Mouse (Mus musculus) liver, embryonic 15.5 days (tissue): ENCODE results near the gene Mthfd2. TPM values are rescaled to one million over a fixed set of nuclear protein-coding genes. Genes with fewer than 3 reads are reported as not detected.

Experiments
- ATAC-seq: fragments of 200-750 bp; cut with Nextera tagmentation; 2 replicates; pipeline ENCODE4 v1.8.0; 2017; ENCODE audit warnings: moderate number of reproducible peaks, mild to moderate bottlenecking, moderate library complexity; ENCODE audit not compliant: insufficient read depth
- H3K27ac ChIP-seq: fragments of 300-500 bp; sonication (generic); replicated peaks from 2 replicates; pipeline ENCODE4 v1.5.1; 2015; ENCODE audit warnings: mild to moderate bottlenecking, inconsistent platforms
- H3K27me3 ChIP-seq: fragments of 300-500 bp; sonication (generic); 2 replicates; pipeline ENCODE4 v1.6.1; 2015; ENCODE audit warnings: mild to moderate bottlenecking, inconsistent platforms
- H3K36me3 ChIP-seq: fragments of 300-500 bp; sonication (generic); replicated peaks from 2 replicates; pipeline ENCODE4 v1.6.1; 2015; ENCODE audit warnings: moderate library complexity, mild to moderate bottlenecking, inconsistent platforms
- H3K4me1 ChIP-seq: fragments of 300-500 bp; sonication (generic); replicated peaks from 2 replicates; pipeline ENCODE4 v1.6.1; 2015; ENCODE audit warnings: inconsistent platforms
- H3K4me2 ChIP-seq: fragments of 300-500 bp; sonication (generic); 2 replicates; pipeline ENCODE4 v1.6.1; 2015; ENCODE audit warnings: moderate library complexity, mild to moderate bottlenecking, inconsistent platforms
- H3K4me3 ChIP-seq: fragments of 300-500 bp; sonication (generic); replicated peaks from 2 replicates; pipeline ENCODE4 v1.5.1; 2015; ENCODE audit warnings: mild to moderate bottlenecking, inconsistent platforms
- H3K9ac ChIP-seq: fragments of 300-500 bp; sonication (generic); 2 replicates; pipeline ENCODE4 v1.6.1; 2015; ENCODE audit warnings: moderate library complexity, mild to moderate bottlenecking, inconsistent platforms
- H3K9me3 ChIP-seq: fragments of 300-500 bp; sonication (generic); replicated peaks from 2 replicates; pipeline ENCODE4 v1.6.1; 2016; ENCODE audit warnings: inconsistent platforms
- WGBS: fragments of 180-500 bp; shearing (Covaris S2); methylation state at CpG from one replicate; pipeline ENCODE4 v1.1.7; 2015; ENCODE audit warnings: mixed read lengths; ENCODE audit not compliant: insufficient replicate concordance; 5-methylcytosine and 5-hydroxymethylcytosine counted together
- polyA plus RNA-seq: library from polyadenylated mRNA; unstranded; fragments of >200 nt; fragmentation: Nextera tagmentation; extraction: Ambion mirVana; gene quantifications from 2 replicates; pipeline ENCODE4 v1.2.1, GENCODE M21; 2015

The Mthfd2 gene
- polyA plus RNA-seq, 1 experiment from 2014 or later: 67.8 TPM

GRCm38 (mm10) chr6:83267616-83268015 is 58.1 kb downstream of the Mthfd2 start:
- no peak for ATAC-seq
- Histone ChIP-seq H3K27ac (no peak overlapping the region), H3K4me3 (no peak overlapping the region), H3K36me3 (no peaks in the 10 kb centered on the region), H3K4me2 (no peak overlapping the region), H3K27me3 (peaks cover 47% of the 10 kb centered on the region), H3K4me1 (peaks cover 8% of the 10 kb centered on the region; the same call in 1 of the 2 replicates), H3K9me3 (no peaks in the 10 kb centered on the region), H3K9ac (no peak overlapping the region)
- WGBS: 43% methylated on average over 4 of the region's 4 CpGs

DNA sequence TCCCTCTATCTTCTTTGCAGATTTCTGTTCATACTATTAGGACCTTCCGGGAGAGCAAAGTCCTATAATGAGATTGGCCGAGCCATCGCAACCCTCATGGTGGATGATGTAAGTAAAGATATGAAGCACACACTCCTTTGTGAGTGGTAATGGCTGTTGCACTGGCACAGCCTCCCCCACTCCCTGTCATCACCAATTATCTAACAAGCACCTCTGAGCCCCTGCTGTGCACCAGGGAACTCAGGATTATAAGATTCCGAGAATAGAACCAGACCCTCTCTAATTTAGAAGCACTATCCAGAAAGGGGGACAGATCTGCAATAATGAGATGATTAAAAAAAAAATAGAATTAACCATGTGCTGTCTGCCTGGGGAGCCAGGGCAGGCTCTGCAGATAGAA is 60.1 kb downstream of the Mthfd2 start:
- Histone ChIP-seq H3K4me2 (no peak overlapping the region), H3K4me1 (peaks cover 8% of the 10 kb centered on the region; the same call in 1 of the 2 replicates), H3K27me3 (peaks cover 46% of the 10 kb centered on the region), H3K9ac (no peak overlapping the region), H3K4me3 (no peak overlapping the region), H3K36me3 (no peaks in the 10 kb centered on the region), H3K9me3 (no peaks in the 10 kb centered on the region), H3K27ac (no peak overlapping the region)
- no peak for ATAC-seq
- 76% methylated on average over 4 of the region's 4 CpGs for WGBS

DNA sequence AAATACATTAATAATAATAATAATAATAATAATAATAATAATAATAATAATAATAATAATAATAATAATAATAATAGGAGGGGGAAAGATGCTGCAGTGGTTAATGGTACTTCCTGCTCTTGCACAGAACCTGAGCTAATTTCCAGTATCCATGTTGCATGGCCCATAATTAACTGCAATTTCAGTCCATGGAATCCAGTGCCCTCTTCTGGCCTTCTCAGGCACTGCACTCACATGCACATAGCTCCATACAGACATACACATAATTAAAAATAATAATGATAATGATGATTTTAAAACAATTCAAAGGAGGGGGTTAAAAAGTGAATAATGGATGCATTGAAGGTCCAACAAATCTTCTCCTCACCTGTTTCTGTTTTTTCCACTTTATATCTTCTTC is 60.5 kb downstream of the Mthfd2 start:
- Histone ChIP-seq H3K4me1 (peaks cover 8% of the 10 kb centered on the region; the same call in 1 of the 2 replicates), H3K4me2 (no peak overlapping the region), H3K4me3 (no peak overlapping the region), H3K36me3 (no peaks in the 10 kb centered on the region), H3K9me3 (no peaks in the 10 kb centered on the region), H3K27me3 (peaks cover 45% of the 10 kb centered on the region), H3K27ac (no peak overlapping the region), H3K9ac (no peak overlapping the region)
- no peak for ATAC-seq

DNA sequence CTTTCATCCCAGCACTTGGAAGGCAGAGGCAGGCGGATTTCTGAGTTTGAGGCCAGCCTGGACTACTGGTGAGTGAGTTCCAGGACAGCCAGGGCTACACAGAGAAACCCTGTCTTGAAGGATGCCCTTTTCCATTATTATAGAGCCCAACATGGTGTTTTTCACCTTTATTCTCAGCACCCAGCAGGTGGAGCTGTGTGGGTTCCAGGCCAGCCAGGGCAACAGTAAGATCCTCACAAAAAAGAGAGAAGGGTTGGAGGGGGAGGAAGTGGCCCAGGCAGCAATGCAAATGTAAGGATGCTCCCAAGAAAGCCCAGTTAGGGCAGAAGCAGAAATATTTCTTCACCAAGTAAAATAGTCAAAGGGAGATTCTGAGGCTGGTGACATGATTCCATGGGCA is 61.2 kb downstream of the Mthfd2 start:
- Histone ChIP-seq H3K36me3 (no peaks in the 10 kb centered on the region), H3K4me3 (no peak overlapping the region), H3K9me3 (no peaks in the 10 kb centered on the region), H3K4me1 (peaks cover 8% of the 10 kb centered on the region; the same call in 1 of the 2 replicates), H3K27ac (no peak overlapping the region), H3K9ac (no peak overlapping the region), H3K4me2 (no peak overlapping the region), H3K27me3 (peaks cover 41% of the 10 kb centered on the region; the same call in 1 of the 2 replicates)
- WGBS: 46% methylated on average over 1 of the region's 1 CpGs
- no peak for ATAC-seq

Other genes with a start within 250 kb of the Mthfd2 start
- 18.6 and 18.7 TPM in 2 replicates for gene Pcgf1, start 248.0 kb downstream of the Mthfd2 start, polyA plus RNA-seq
- 0.38 and 0.39 TPM in 2 replicates for gene Lbx2, start 239.5 kb downstream of the Mthfd2 start, polyA plus RNA-seq
- gene Ccdc142, start 224.3 kb downstream of the Mthfd2 start, polyA plus RNA-seq: 0.93 and 1.0 TPM in 2 replicates
- 1.1 and 1.4 TPM in 2 replicates for gene Gm42688, start 224.3 kb downstream of the Mthfd2 start, polyA plus RNA-seq
- 70.4 and 72.6 TPM in 2 replicates for gene Mrpl53, start 216.9 kb downstream of the Mthfd2 start, polyA plus RNA-seq
- gene Mogs, start 210.4 kb downstream of the Mthfd2 start, polyA plus RNA-seq: 37.0 and 39.9 TPM in 2 replicates
- 29.6 and 30.2 TPM in 2 replicates for gene Wbp1, start 204.3 kb downstream of the Mthfd2 start, polyA plus RNA-seq
- 5.0 and 5.3 TPM in 2 replicates for gene Ino80b, start 200.5 kb downstream of the Mthfd2 start, polyA plus RNA-seq
- gene Rtkn, start 190.4 kb downstream of the Mthfd2 start, polyA plus RNA-seq: 12.1 and 17.9 TPM in 2 replicates
- 0.35 and 0.59 TPM in 2 replicates for gene Wdr54, start 169.5 kb downstream of the Mthfd2 start, polyA plus RNA-seq
- 0.10 and 0.17 TPM in 2 replicates for gene 1700003E16Rik, start 169.5 kb downstream of the Mthfd2 start, polyA plus RNA-seq
- 24.1 and 26.7 TPM in 2 replicates for gene Dctn1, start 160.0 kb downstream of the Mthfd2 start, polyA plus RNA-seq
- 1.1 TPM in 2 replicates for gene Slc4a5, start 106.1 kb downstream of the Mthfd2 start, polyA plus RNA-seq
- gene Mob1a, start 108 bp upstream of the Mthfd2 start, polyA plus RNA-seq: 34.9 and 35.9 TPM in 2 replicates
- gene Bola3, start 23.2 kb upstream of the Mthfd2 start, polyA plus RNA-seq: 204 and 248 TPM in 2 replicates
- 10.8 and 11.4 TPM in 2 replicates for gene Tet3, start 133.2 kb upstream of the Mthfd2 start, polyA plus RNA-seq
- gene Dguok, start 181.1 kb upstream of the Mthfd2 start, polyA plus RNA-seq: 26.4 and 28.4 TPM in 2 replicates
- gene Actg2, start 210.4 kb upstream of the Mthfd2 start, polyA plus RNA-seq: 4.1 and 7.2 TPM in 2 replicates
- gene Stambp, start 246.8 kb upstream of the Mthfd2 start, polyA plus RNA-seq: 8.9 and 9.6 TPM in 2 replicates